Mouse (Mus musculus): ENCODE measurements at regions not wholly inside any gene's neighbourhood (a gene's known extent, or its start where the extent isn't known, plus 50 kb on each side); places are given as distances from the start of the nearest gene placed in this dataset.

- DNase-seq = no peak
These were observed 98.6 kb upstream of the Foxp3 start for GRCm38 (mm10) chrX:7474831-7475230.

- DNase-seq = peak; percentile 53
These were observed 98.2 kb upstream of the Usp27x start for GRCm38 (mm10) chrX:7473814-7474213.

GRCm38 (mm10) chrX:7469801-7470200 is 94.2 kb upstream of the Usp27x start:
- no peak for DNase-seq

- DNase-seq = no peak
These were observed 92.4 kb upstream of the Usp27x start for GRCm38 (mm10) chrX:7467985-7468384.

- no peak for DNase-seq
These were observed 81.2 kb upstream of the Usp27x start for GRCm38 (mm10) chrX:7456851-7457250.

GRCm38 (mm10) chrX:7445035-7445434 is 69.4 kb upstream of the Usp27x start:
- no peak for DNase-seq

- DNase-seq = no peak
These were observed 69.0 kb upstream of the Usp27x start for GRCm38 (mm10) chrX:7444583-7444982.

- no peak for DNase-seq
These were observed 68.4 kb upstream of the Usp27x start for GRCm38 (mm10) chrX:7443996-7444421.

GRCm38 (mm10) chrX:7435375-7436042 is 59.9 kb upstream of the Usp27x start:
- DNase-seq = no peak

- DNase-seq = no peak
These were observed 58.6 kb upstream of the Usp27x start for GRCm38 (mm10) chrX:7434268-7434667.

GRCm38 (mm10) chrX:7430456-7430855 is 54.8 kb upstream of the Usp27x start:
- DNase-seq = no peak

GRCm38 (mm10) chrX:7429524-7429865 is 53.9 kb upstream of the Usp27x start:
- no peak for DNase-seq

- no peak for DNase-seq
These were observed 53.2 kb upstream of the Usp27x start for GRCm38 (mm10) chrX:7428621-7429523.
